Mouse (Mus musculus) E14TG2a.4 (cell line): ENCODE measurements around the gene Igsf10.

Experiments
- H3K27me3 ChIP-seq: 2 replicates; pipeline ENCODE4 v1.6.1; 2014; ENCODE audit warnings: low read length, control low read depth; ENCODE audit not compliant: insufficient read depth
- H3K36me3 ChIP-seq: 2 replicates; pipeline ENCODE4 v1.6.1; 2014; ENCODE audit warnings: low read length, control low read depth; ENCODE audit not compliant: insufficient read depth
- H3K4me1 ChIP-seq: replicated peaks from 2 replicates; pipeline ENCODE4 v1.6.1; 2014; ENCODE audit warnings: low read depth, low read length, control low read depth
- H3K4me3 ChIP-seq: replicated peaks from 2 replicates; pipeline ENCODE4 v1.5.1; 2014; ENCODE audit warnings: mild to moderate bottlenecking, low read length
- H3K9me3 ChIP-seq: 2 replicates; pipeline ENCODE4 v1.6.1; 2014; ENCODE audit warnings: low read length, control low read depth
- CTCF ChIP-seq: conservative IDR thresholded peaks from 2 replicates; pipeline ENCODE4 v1.5.1; 2014; ENCODE audit warnings: low read length
- NANOG ChIP-seq: IDR thresholded peaks from 2 replicates; pipeline ENCODE4 v1.6.1; 2014; ENCODE audit warnings: borderline replicate concordance, low read length, mixed read lengths
- POU5F1 ChIP-seq: IDR thresholded peaks from 2 replicates; pipeline ENCODE4 v1.6.1; 2014; ENCODE audit warnings: low read length, borderline replicate concordance

Gene Igsf10

GRCm38 (mm10) chr3:59343026-59343425 lies 1.2 kb downstream of the Igsf10 start:
- Histone ChIP-seq H3K27me3 (no peaks in the 10 kb centered on the region), H3K36me3 (no peaks in the 10 kb centered on the region), H3K9me3 (no peaks in the 10 kb centered on the region), H3K4me3 (no peak overlapping the region), H3K4me1 (peaks cover 11% of the 10 kb centered on the region)
- TF ChIP-seq POU5F1 (no peak), CTCF (no peak), NANOG (no peak)

- H3K4me1 ChIP-seq: peaks cover 11% of the 10 kb centered on the region
These were observed 2.4 kb downstream of the Igsf10 start for GRCm38 (mm10) chr3:59341647-59342427.

GRCm38 (mm10) chr3:59328526-59328925 lies 15.7 kb downstream of the Igsf10 start:
- no peak overlapping the region for H3K4me3 ChIP-seq
- H3K36me3 ChIP-seq: no peaks in the 10 kb centered on the region
- TF ChIP-seq CTCF (no peak), POU5F1 (no peak), NANOG (no peak)
- peaks cover 14% of the 10 kb centered on the region for H3K4me1 ChIP-seq
- H3K27me3 ChIP-seq: no peaks in the 10 kb centered on the region
- no peaks in the 10 kb centered on the region for H3K9me3 ChIP-seq

More at GRCm38 (mm10) chr3:59341647-59342427, 2.4 kb downstream of the Igsf10 start:
- Histone ChIP-seq H3K27me3 (no peaks in the 10 kb centered on the region), H3K9me3 (no peaks in the 10 kb centered on the region), H3K4me3 (no peak overlapping the region), H3K36me3 (no peaks in the 10 kb centered on the region)
- TF ChIP-seq POU5F1 (no peak), CTCF (no peak), NANOG (no peak)

GRCm38 (mm10) chr3:59321278-59321876 lies 22.8 kb downstream of the Igsf10 start:
- no peaks in the 10 kb centered on the region for H3K27me3 ChIP-seq
- H3K4me1 ChIP-seq: no peaks in the 10 kb centered on the region
- H3K9me3 ChIP-seq: peaks cover 10% of the 10 kb centered on the region
- H3K4me3 ChIP-seq: no peak overlapping the region
- H3K36me3 ChIP-seq: peaks cover 5% of the 10 kb centered on the region; the same call in 1 of the 2 replicates
- TF ChIP-seq CTCF (peak; percentile 60), POU5F1 (no peak), NANOG (no peak)

GRCm38 (mm10) chr3:59316077-59316476 lies 28.1 kb downstream of the Igsf10 start:
- TF ChIP-seq POU5F1: no peak
- no peak for TF ChIP-seq NANOG
- Histone ChIP-seq H3K4me3 (no peak overlapping the region), H3K27me3 (no peaks in the 10 kb centered on the region), H3K36me3 (peaks cover 5% of the 10 kb centered on the region; the same call in 1 of the 2 replicates), H3K9me3 (peaks cover 10% of the 10 kb centered on the region), H3K4me1 (no peaks in the 10 kb centered on the region)

GRCm38 (mm10) chr3:59312610-59313009 lies 31.6 kb downstream of the Igsf10 start:
- Histone ChIP-seq H3K4me3 (no peak overlapping the region), H3K9me3 (peaks cover 5% of the 10 kb centered on the region), H3K4me1 (no peaks in the 10 kb centered on the region), H3K27me3 (no peaks in the 10 kb centered on the region), H3K36me3 (no peaks in the 10 kb centered on the region)
- TF ChIP-seq NANOG (no peak), POU5F1 (no peak), CTCF (no peak)

- H3K4me1 ChIP-seq: no peaks in the 10 kb centered on the region
- H3K36me3 ChIP-seq: no peaks in the 10 kb centered on the region
- no peaks in the 10 kb centered on the region for H3K27me3 ChIP-seq
- no peak overlapping the region for H3K4me3 ChIP-seq
- no peaks in the 10 kb centered on the region for H3K9me3 ChIP-seq
- TF ChIP-seq POU5F1 (no peak), CTCF (no peak), NANOG (no peak)
These were observed 38.7 kb downstream of the Igsf10 start for GRCm38 (mm10) chr3:59305518-59305917.

- H3K9me3 ChIP-seq: no peaks in the 10 kb centered on the region
- H3K27me3 ChIP-seq: no peaks in the 10 kb centered on the region
- no peaks in the 10 kb centered on the region for H3K4me1 ChIP-seq
- TF ChIP-seq NANOG (no peak), CTCF (no peak), POU5F1 (no peak)
- H3K4me3 ChIP-seq: no peak overlapping the region
- no peaks in the 10 kb centered on the region for H3K36me3 ChIP-seq
These were observed 39.2 kb downstream of the Igsf10 start for GRCm38 (mm10) chr3:59304944-59305343.

- no peak overlapping the region for H3K4me3 ChIP-seq
- H3K9me3 ChIP-seq: no peaks in the 10 kb centered on the region
- no peaks in the 10 kb centered on the region for H3K36me3 ChIP-seq
- peak; percentile 14; the same call in 1 of the 2 replicates for TF ChIP-seq CTCF
- no peak for TF ChIP-seq NANOG
- no peak for TF ChIP-seq POU5F1
- no peaks in the 10 kb centered on the region for H3K27me3 ChIP-seq
- no peaks in the 10 kb centered on the region for H3K4me1 ChIP-seq
These were observed 46.5 kb downstream of the Igsf10 start for GRCm38 (mm10) chr3:59297653-59298052.
